Mouse (Mus musculus) left cerebral cortex, adult 8-10 months (tissue): ENCODE results near the gene Olfr723. TPM values are rescaled to one million over a fixed set of nuclear protein-coding genes. Genes with fewer than 3 reads are reported as not detected.
"Not testable (repeated sequence)": the region's sequence is repeated elsewhere in the genome, so short reads cannot be mapped to it uniquely, and the experiment has no call there.

ENCODE experiments used
- DNase-seq, 2 experiments: peaks; one replicate each; pipeline ENCODE4 v3.0.0; 2022; ENCODE audit warnings: low spot score in 2 of 2
- total RNA-seq, 4 experiments: library from RNA; stranded (reverse); gene quantifications; 2 replicates each; pipeline ENCODE4 v1.2.4; 2022

Olfr723 gene
- not detected for total RNA-seq

GRCm38 (mm10) chr14:49931687-49932086, at the start of gene Olfr723:
Gene Olfr723 (minus strand): TSS chr14:49931787.
- not testable (repeated sequence) for DNase-seq

- not testable (repeated sequence) for DNase-seq
Observed at GRCm38 (mm10) chr14:49963174-49963573, 31.6 kb upstream of the Olfr723 start, which contains the start of gene Olfr724. Gene Olfr724 (minus strand): TSS chr14:49963274.

DNA sequence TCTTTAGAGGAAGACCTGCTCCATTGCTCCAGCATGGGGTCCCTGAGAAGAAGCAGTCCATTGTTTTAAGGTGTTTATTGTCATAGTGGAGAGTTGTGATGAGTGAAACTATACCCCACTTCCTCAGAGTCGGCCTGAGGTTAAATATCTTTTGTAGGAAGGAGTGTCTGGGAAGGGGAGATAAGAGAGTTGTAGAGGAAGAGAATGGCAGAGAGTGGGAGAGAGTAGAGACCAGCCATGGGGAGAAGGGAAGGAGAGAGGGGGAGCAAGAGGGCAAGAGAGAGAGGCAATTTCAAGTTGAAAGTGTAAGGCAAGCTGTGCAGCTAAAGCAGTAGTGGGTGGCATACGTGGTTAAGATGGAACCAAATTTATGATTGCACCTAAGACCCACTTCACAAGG, 24.3 kb upstream of the Olfr723 start:
- no peak for DNase-seq

DNA sequence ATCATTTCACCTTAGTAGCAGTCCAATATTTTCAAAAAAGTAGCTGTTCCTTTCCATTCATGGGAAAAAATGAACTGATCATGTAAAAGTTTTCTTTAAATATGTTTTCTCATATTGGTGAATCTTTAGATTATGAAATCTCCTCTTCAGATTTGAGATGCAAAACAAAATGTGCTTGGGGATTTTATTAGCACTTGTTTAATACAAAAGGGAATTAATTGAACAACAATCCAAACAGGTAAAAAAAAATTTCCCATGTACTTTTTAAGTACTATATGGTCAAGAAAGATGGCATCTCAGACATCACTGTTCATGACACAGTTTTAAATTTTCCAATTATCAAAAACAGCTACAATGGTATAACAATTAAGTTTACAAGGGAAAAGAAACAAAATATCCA, 29.7 kb downstream of the Olfr723 start, which contains the start of gene Olfr722:
Gene Olfr722, minus strand, starts transcription at position 101 of the 400 bp plus-strand sequence.
- DNase-seq = no peak

Other genes with a start within 250 kb of the Olfr723 start
- gene Armh4, start 148.4 kb downstream of the Olfr723 start, total RNA-seq = 10 to 100 TPM; 25.9 to 31.4 (median 28.0) TPM
- not detected for gene Olfr722, start 29.8 kb downstream of the Olfr723 start, total RNA-seq
- gene Olfr724, start 31.5 kb upstream of the Olfr723 start, total RNA-seq = not detected
- gene Olfr725, start 108.6 kb upstream of the Olfr723 start, total RNA-seq = not detected
- gene Olfr726, start 159.2 kb upstream of the Olfr723 start, total RNA-seq = not detected
- gene Olfr727, start 191.4 kb upstream of the Olfr723 start, total RNA-seq = not detected
- not detected for gene Olfr728, start 210.9 kb upstream of the Olfr723 start, total RNA-seq
- gene Olfr729, start 221.1 kb upstream of the Olfr723 start, total RNA-seq = not detected